Mouse (Mus musculus) bone marrow, adult 2 months (tissue): ENCODE measurements around the gene Actc1. TPM values are rescaled to one million over a fixed set of nuclear protein-coding genes. Genes with fewer than 3 reads are reported as not detected.

Source experiments
- H3K27ac ChIP-seq: fragments of 200-500 bp; 2 replicates; pipeline ENCODE4 v1.5.1; 2012; ENCODE audit warnings: low read depth, mild to moderate bottlenecking, control low read depth, inconsistent platforms, low read length; ENCODE audit not compliant: control insufficient read depth, poor library complexity, insufficient read depth
- H3K4me1 ChIP-seq: fragments of 200-500 bp; 2 replicates; pipeline ENCODE4 v1.6.1; 2011; ENCODE audit warnings: low read length; ENCODE audit not compliant: control insufficient read depth, insufficient read depth
- H3K4me3 ChIP-seq: fragments of 200-500 bp; replicated peaks from 2 replicates; pipeline ENCODE3; 2011; ENCODE audit warnings: mild to moderate bottlenecking, low read depth, low read length, control low read depth; ENCODE audit not compliant: control insufficient read depth
- CTCF ChIP-seq: fragments of 200-500 bp; IDR thresholded peaks from 2 replicates; pipeline ENCODE4 v1.5.1; 2011; ENCODE audit warnings: low read length, control low read depth; ENCODE audit not compliant: control insufficient read depth, insufficient read depth
- POLR2A ChIP-seq: fragments of 200-500 bp; IDR thresholded peaks from 2 replicates; pipeline ENCODE4 v1.6.1; 2011; ENCODE audit warnings: low read depth, mild to moderate bottlenecking, control low read depth, low read length, borderline replicate concordance; ENCODE audit not compliant: control insufficient read depth
- WGBS: fragments of 180-500 bp; shearing (Covaris S2); methylation state at CpG from one replicate; pipeline ENCODE4 v1.1.7; 2018; 5-methylcytosine and 5-hydroxymethylcytosine counted together
- polyA plus RNA-seq: library from polyadenylated mRNA; stranded (reverse); fragments of >200 nt; gene quantifications from 2 replicates; pipeline ENCODE4 v1.2.4, GENCODE M21; 2011; ENCODE audit warnings: low replicate concordance; ENCODE audit not compliant: missing spikeins, insufficient read depth, insufficient read length

Gene Actc1
- polyA plus RNA-seq, 1 experiment = 5.5 TPM

- Histone ChIP-seq H3K4me1 (no peaks in the 10 kb centered on the region), H3K4me3 (no peak overlapping the region), H3K27ac (no peak overlapping the region)
- TF ChIP-seq POLR2A (no peak), CTCF (no peak)
- WGBS = 82% methylated on average over 3 of the region's 3 CpGs
Measured at GRCm38 (mm10) chr2:114089862-114090261, 36.5 kb upstream of the Actc1 start.

GRCm38 (mm10) chr2:114087271-114087670 is 33.9 kb upstream of the Actc1 start:
- TF ChIP-seq CTCF = no peak
- no peak for TF ChIP-seq POLR2A
- Histone ChIP-seq H3K4me3 (no peak overlapping the region), H3K4me1 (no peaks in the 10 kb centered on the region), H3K27ac (no peak overlapping the region)
- WGBS = 48% methylated on average over 1 of the region's 1 CpGs

- no peak overlapping the region for H3K4me3 ChIP-seq
- TF ChIP-seq POLR2A (no peak), CTCF (no peak)
- WGBS = 83% methylated on average over 2 of the region's 2 CpGs
- no peak overlapping the region for H3K27ac ChIP-seq
- no peaks in the 10 kb centered on the region for H3K4me1 ChIP-seq
Measured at GRCm38 (mm10) chr2:114071876-114072275, 18.5 kb upstream of the Actc1 start.

GRCm38 (mm10) chr2:114066226-114066625 is 12.9 kb upstream of the Actc1 start:
- WGBS = 73% methylated on average over 3 of the region's 3 CpGs
- H3K27ac ChIP-seq = no peak overlapping the region
- no peak for TF ChIP-seq CTCF
- TF ChIP-seq POLR2A = no peak

GRCm38 (mm10) chr2:114064004-114064403 is 10.7 kb upstream of the Actc1 start:
- Histone ChIP-seq H3K4me1 (no peaks in the 10 kb centered on the region), H3K4me3 (no peak overlapping the region), H3K27ac (no peak overlapping the region)
- 49% methylated on average over 2 of the region's 2 CpGs for WGBS
- no peak for TF ChIP-seq POLR2A
- TF ChIP-seq CTCF = no peak

More at GRCm38 (mm10) chr2:114066226-114066625, 12.9 kb upstream of the Actc1 start:
- Histone ChIP-seq H3K4me1 (no peaks in the 10 kb centered on the region), H3K4me3 (no peak overlapping the region)

GRCm38 (mm10) chr2:114060071-114060591 is 6.8 kb upstream of the Actc1 start:
- Histone ChIP-seq H3K4me1 (no peaks in the 10 kb centered on the region), H3K27ac (no peak overlapping the region), H3K4me3 (no peak overlapping the region)
- 69% methylated on average over 6 of the region's 6 CpGs for WGBS
- TF ChIP-seq CTCF (no peak), POLR2A (no peak)

GRCm38 (mm10) chr2:114059608-114060007 is 6.3 kb upstream of the Actc1 start:
- no peak for TF ChIP-seq CTCF
- TF ChIP-seq POLR2A = no peak
- Histone ChIP-seq H3K4me1 (no peaks in the 10 kb centered on the region), H3K4me3 (no peak overlapping the region), H3K27ac (no peak overlapping the region)
- 71% methylated on average over 1 of the region's 1 CpGs for WGBS

GRCm38 (mm10) chr2:114058226-114058796 is 5.0 kb upstream of the Actc1 start:
- H3K4me1 ChIP-seq = no peaks in the 10 kb centered on the region
- WGBS = 90% methylated on average over 10 of the region's 10 CpGs
- H3K4me3 ChIP-seq = no peak overlapping the region
- no peak overlapping the region for H3K27ac ChIP-seq
- TF ChIP-seq POLR2A (no peak), CTCF (no peak)
